Mouse (Mus musculus): ENCODE data around the gene Tenm4. TPM values are rescaled to one million over a fixed set of nuclear protein-coding genes. Genes with fewer than 3 reads are reported as not detected.

Gene Tenm4
- polyA plus RNA-seq, 1 experiment from 2014 or later = 51.6 TPM

DNA sequence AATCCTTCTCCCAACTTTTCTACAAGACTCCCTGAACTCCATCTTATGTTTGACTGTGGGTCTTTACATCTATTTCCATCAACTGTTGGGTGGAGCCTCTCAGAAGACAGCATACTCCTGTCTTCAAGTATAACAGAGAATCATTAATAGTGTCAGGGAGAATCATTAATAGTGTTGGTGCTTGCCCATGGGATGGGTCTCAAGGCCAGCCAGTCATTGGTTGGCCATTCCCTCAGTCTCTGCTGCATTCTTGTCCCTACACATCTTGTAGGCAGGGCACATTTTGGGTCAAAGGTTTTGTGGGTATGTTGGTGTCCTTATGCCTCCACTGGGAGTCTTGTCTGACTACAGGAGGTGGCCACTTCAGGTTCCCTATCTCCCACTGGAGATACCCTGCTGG is 91.1 kb downstream of the Tenm4 start:
- H3K4me2 ChIP-seq (replicated peaks) = no peak overlapping the region
- ATAC-seq (ENCODE audit: insufficient number of reproducible peaks, low FRiP score, low TSS enrichment, low read depth) = no peak
- H3K9me3 ChIP-seq (replicated peaks) = no peaks in the 10 kb centered on the region
- H3K4me3 ChIP-seq (replicated peaks) = no peak overlapping the region
- no peaks in the 10 kb centered on the region for H3K27me3 ChIP-seq
- H3K4me1 ChIP-seq = peaks cover 14% of the 10 kb centered on the region
- no peaks in the 10 kb centered on the region for H3K36me3 ChIP-seq
- H3K27ac ChIP-seq (replicated peaks) = no peak overlapping the region
- H3K9ac ChIP-seq = no peak overlapping the region

DNA sequence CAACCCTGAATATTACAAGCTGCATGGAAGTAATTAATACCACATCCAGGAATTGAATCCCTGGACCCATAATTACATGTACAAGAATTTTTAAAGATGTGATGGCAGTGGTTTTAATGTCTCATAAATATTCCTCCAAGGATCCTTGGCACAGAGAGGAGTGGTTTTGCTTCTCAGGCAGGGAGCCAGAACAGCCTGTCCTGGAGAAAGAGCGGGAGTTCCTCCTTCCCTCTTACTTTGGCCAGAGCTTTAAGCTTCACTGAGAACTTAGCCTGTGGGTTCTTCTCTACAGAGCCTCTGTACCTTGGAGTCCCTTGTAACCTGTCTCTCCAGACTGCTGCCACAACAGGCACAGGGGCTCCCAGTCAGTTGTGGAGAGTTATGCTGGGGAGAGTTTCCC is 94.9 kb downstream of the Tenm4 start:
- H3K9me3 ChIP-seq (replicated peaks) = no peaks in the 10 kb centered on the region
- H3K4me3 ChIP-seq (replicated peaks) = no peak overlapping the region
- WGBS = 31% methylated on average over 1 of the region's 1 CpGs
- no peaks in the 10 kb centered on the region for H3K36me3 ChIP-seq
- H3K27me3 ChIP-seq = no peaks in the 10 kb centered on the region
- H3K4me2 ChIP-seq (replicated peaks) = no peak overlapping the region
- peak overlapping the region; percentile 48; the same call in 1 of the 2 replicates for H3K27ac ChIP-seq (replicated peaks)
- H3K4me1 ChIP-seq = peaks cover 16% of the 10 kb centered on the region
- no peak for ATAC-seq (ENCODE audit: insufficient number of reproducible peaks, low FRiP score, low TSS enrichment, low read depth)
- no peak overlapping the region for H3K9ac ChIP-seq

DNA sequence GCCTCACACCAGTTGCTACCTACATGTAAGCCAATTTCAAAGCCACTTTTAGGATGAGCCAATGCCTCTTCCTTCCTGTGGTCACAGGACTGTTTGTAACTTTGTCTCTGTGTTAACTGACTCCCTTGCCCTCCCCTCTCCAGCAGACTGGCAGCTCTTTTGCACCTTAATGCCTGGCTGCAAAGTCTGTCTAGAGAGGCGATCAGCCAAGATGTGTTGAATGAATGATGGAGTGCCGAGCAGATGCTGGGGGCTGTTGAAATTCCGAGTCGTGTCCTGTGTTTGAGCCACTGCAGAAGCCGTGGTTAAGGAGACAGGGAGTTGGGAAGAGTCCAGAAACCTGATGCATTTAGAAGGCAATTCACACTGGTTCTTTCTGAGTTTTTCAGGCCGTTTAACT is 96.2 kb downstream of the Tenm4 start:
- 31% methylated on average over 6 of the region's 6 CpGs for WGBS
- H3K27me3 ChIP-seq = no peaks in the 10 kb centered on the region
- peaks cover 16% of the 10 kb centered on the region for H3K4me1 ChIP-seq
- no peak overlapping the region for H3K27ac ChIP-seq (replicated peaks)
- no peak overlapping the region for H3K4me2 ChIP-seq (replicated peaks)
- no peak overlapping the region for H3K9ac ChIP-seq
- no peaks in the 10 kb centered on the region for H3K9me3 ChIP-seq (replicated peaks)
- no peak overlapping the region for H3K4me3 ChIP-seq (replicated peaks)
- no peaks in the 10 kb centered on the region for H3K36me3 ChIP-seq
- no peak for ATAC-seq (ENCODE audit: insufficient number of reproducible peaks, low FRiP score, low TSS enrichment, low read depth)

DNA sequence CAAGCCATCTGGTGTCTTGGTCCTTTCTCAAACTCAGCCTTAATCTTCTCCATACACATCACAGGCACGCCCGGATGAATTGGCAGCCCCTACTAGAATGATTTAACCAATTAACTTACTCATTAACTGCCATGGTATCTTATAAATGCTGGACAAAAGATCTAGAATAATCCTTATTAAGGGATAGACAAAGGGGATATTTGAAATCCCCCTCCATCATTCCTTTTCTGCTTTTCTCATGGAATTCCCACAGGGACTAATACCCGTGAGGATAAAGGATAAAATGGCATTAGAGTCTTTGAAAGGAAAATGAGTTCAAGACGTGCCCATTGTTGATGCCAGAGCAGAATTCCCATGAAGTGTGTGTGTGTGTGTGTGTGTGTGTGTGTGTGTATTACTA is 99.6 kb downstream of the Tenm4 start:
- 47% methylated on average over 4 of the region's 4 CpGs for WGBS
- Histone ChIP-seq H3K9me3 (replicated peaks) (no peaks in the 10 kb centered on the region), H3K4me2 (replicated peaks) (no peak overlapping the region), H3K27ac (replicated peaks) (no peak overlapping the region), H3K4me1 (peaks cover 11% of the 10 kb centered on the region), H3K36me3 (no peaks in the 10 kb centered on the region), H3K4me3 (replicated peaks) (no peak overlapping the region), H3K27me3 (no peaks in the 10 kb centered on the region), H3K9ac (no peak overlapping the region)
- no peak for ATAC-seq (ENCODE audit: insufficient number of reproducible peaks, low FRiP score, low TSS enrichment, low read depth)

DNA sequence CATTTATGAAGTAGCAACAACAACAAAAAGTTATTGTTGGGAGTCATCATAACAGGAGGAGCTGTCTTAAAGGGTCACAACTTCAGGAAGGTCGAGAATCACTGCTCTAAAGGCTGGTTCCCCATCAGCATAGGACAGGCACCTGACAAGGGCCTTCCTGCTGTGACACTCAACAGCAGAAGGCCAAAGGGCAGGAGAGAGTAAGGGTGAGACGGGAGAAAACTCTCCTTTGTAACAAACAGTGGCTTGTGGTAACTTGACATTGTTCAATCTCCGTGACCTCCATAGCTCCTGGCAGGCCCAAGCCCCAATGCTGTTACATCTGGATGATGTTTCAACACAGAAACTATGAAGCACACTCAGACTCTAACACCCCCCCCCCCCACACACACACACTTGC is 101.0 kb downstream of the Tenm4 start:
- no peak for ATAC-seq (ENCODE audit: insufficient number of reproducible peaks, low FRiP score, low TSS enrichment, low read depth)
- Histone ChIP-seq H3K4me3 (replicated peaks) (no peak overlapping the region), H3K4me2 (replicated peaks) (no peak overlapping the region)

GRCm38 (mm10) chr7:96274486-96274885 is 103.4 kb downstream of the Tenm4 start:
- Histone ChIP-seq H3K36me3 (no peaks in the 10 kb centered on the region), H3K9me3 (replicated peaks) (no peaks in the 10 kb centered on the region), H3K27me3 (no peaks in the 10 kb centered on the region), H3K4me1 (no peaks in the 10 kb centered on the region), H3K27ac (replicated peaks) (no peak overlapping the region), H3K4me3 (replicated peaks) (no peak overlapping the region), H3K9ac (no peak overlapping the region), H3K4me2 (replicated peaks) (no peak overlapping the region)
- no peak for ATAC-seq (ENCODE audit: insufficient number of reproducible peaks, low FRiP score, low TSS enrichment, low read depth)
- WGBS = 89% methylated on average over 2 of the region's 2 CpGs

More for the DNA sequence above, 101.0 kb downstream of the Tenm4 start:
- Histone ChIP-seq H3K9ac (no peak overlapping the region), H3K4me1 (peaks cover 3% of the 10 kb centered on the region; the same call in 1 of the 2 replicates), H3K36me3 (no peaks in the 10 kb centered on the region), H3K27ac (replicated peaks) (no peak overlapping the region), H3K27me3 (no peaks in the 10 kb centered on the region), H3K9me3 (replicated peaks) (no peaks in the 10 kb centered on the region)
- 65% methylated on average over 3 of the region's 3 CpGs for WGBS

DNA sequence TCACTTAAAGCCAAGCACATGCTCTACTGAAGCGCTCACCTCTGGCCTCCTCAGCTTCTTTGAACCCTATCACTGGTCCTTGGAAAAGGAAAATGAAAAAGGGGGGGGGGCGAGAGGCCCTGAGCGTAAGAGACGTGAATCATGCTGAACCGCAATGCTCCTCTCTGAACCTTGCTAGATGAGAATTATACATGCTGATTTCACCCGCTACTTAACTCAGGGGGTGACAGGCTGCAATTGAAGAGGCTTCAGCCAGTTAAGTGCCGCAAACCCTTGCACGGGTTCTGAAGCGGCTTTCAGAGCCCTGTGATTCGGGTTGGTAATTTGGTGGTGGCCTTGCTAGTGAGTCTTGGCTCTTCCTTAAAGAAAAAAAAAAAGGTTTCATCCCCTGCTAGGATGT is 106.5 kb downstream of the Tenm4 start:
- Histone ChIP-seq H3K9me3 (replicated peaks) (no peaks in the 10 kb centered on the region), H3K36me3 (no peaks in the 10 kb centered on the region), H3K9ac (no peak overlapping the region), H3K4me1 (no peaks in the 10 kb centered on the region), H3K4me2 (replicated peaks) (no peak overlapping the region), H3K27ac (replicated peaks) (no peak overlapping the region), H3K27me3 (no peaks in the 10 kb centered on the region), H3K4me3 (replicated peaks) (no peak overlapping the region)
- 76% methylated on average over 10 of the region's 10 CpGs for WGBS
- ATAC-seq (ENCODE audit: insufficient number of reproducible peaks, low FRiP score, low TSS enrichment, low read depth) = no peak

DNA sequence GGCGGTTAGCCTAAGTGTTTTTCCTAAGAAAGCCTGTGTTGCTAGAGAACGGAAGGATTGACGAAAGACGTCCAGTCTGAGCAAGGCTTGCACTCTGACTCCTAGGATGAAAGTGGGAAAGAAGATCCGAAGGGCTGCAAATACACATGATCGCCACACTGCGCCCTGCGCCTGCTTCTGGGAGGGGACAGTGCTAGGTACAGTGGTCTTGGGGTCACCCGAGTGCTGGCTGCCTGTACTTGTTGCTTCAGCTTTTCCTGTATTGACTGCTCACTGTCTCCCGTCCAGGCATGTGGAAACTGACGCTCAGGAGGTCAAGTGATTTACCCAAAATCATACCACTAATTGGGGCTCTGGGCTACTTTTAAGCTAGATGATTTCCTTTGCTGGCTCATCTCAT is 107.3 kb downstream of the Tenm4 start:
- Histone ChIP-seq H3K4me2 (replicated peaks) (no peak overlapping the region), H3K27me3 (no peaks in the 10 kb centered on the region), H3K9me3 (replicated peaks) (no peaks in the 10 kb centered on the region), H3K4me3 (replicated peaks) (no peak overlapping the region), H3K36me3 (no peaks in the 10 kb centered on the region), H3K27ac (replicated peaks) (no peak overlapping the region), H3K4me1 (no peaks in the 10 kb centered on the region), H3K9ac (no peak overlapping the region)
- WGBS = 76% methylated on average over 11 of the region's 11 CpGs
- ATAC-seq (ENCODE audit: insufficient number of reproducible peaks, low FRiP score, low TSS enrichment, low read depth) = no peak

DNA sequence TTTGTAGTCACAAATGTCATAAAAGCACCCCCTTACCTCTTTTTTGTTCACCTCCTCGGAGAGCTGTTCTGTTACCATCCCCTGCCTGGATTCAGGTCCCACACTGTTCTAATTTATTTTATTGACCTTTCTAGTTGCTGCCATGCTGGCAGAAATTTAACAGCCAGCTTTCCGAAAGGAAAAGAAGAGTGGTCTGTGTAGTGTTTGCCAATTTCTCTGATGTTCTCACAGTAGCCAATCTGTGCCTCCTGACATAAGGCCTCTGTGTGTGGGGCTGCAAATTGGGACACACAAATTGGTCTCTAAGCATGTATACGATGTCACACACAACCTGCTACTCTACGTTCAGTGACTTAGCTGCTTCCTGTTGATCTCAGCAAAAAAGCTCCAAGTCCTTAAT is 109.7 kb downstream of the Tenm4 start:
- Histone ChIP-seq H3K9ac (no peak overlapping the region), H3K4me3 (replicated peaks) (no peak overlapping the region)
- no peak for ATAC-seq (ENCODE audit: insufficient number of reproducible peaks, low FRiP score, low TSS enrichment, low read depth)

DNA sequence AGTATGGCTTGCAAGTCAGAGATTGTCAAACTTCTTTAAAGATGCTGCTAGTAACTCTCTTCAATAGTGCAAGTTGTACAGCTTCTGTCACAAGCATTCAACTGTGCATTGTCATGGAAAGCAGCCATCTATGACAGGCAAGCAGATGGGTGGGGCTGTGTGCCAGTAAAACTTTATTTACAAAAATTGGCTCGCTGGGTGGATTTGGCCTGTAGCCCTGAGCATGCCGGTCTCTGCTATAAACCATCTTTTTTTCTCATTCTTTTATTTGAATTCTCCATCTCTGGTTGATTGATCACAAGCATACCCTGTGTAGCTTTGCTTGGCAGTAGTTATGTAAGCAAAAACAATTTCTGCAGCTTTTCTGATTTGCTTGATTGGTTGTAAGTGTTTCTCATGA is 119.5 kb downstream of the Tenm4 start:
- Histone ChIP-seq H3K4me2 (replicated peaks) (no peak overlapping the region), H3K4me3 (replicated peaks) (no peak overlapping the region), H3K4me1 (no peaks in the 10 kb centered on the region), H3K9ac (no peak overlapping the region), H3K27ac (replicated peaks) (no peak overlapping the region), H3K27me3 (no peaks in the 10 kb centered on the region), H3K9me3 (replicated peaks) (no peaks in the 10 kb centered on the region), H3K36me3 (no peaks in the 10 kb centered on the region)
- 37% methylated on average over 2 of the region's 2 CpGs for WGBS
- no peak for ATAC-seq (ENCODE audit: insufficient number of reproducible peaks, low FRiP score, low TSS enrichment, low read depth)

More for the DNA sequence above, 109.7 kb downstream of the Tenm4 start:
- no peaks in the 10 kb centered on the region for H3K27me3 ChIP-seq
- no peaks in the 10 kb centered on the region for H3K36me3 ChIP-seq
- H3K27ac ChIP-seq (replicated peaks) = no peak overlapping the region
- H3K4me1 ChIP-seq = no peaks in the 10 kb centered on the region
- no peaks in the 10 kb centered on the region for H3K9me3 ChIP-seq (replicated peaks)
- no peak overlapping the region for H3K4me2 ChIP-seq (replicated peaks)
- 60% methylated on average over 4 of the region's 4 CpGs for WGBS

- Histone ChIP-seq H3K36me3 (no peaks in the 10 kb centered on the region), H3K4me1 (no peaks in the 10 kb centered on the region), H3K4me3 (replicated peaks) (no peak overlapping the region), H3K27ac (replicated peaks) (no peak overlapping the region), H3K9me3 (replicated peaks) (no peaks in the 10 kb centered on the region), H3K27me3 (no peaks in the 10 kb centered on the region), H3K4me2 (replicated peaks) (no peak overlapping the region), H3K9ac (no peak overlapping the region)
- WGBS = 94% methylated on average over 5 of the region's 5 CpGs
- ATAC-seq (ENCODE audit: insufficient number of reproducible peaks, low FRiP score, low TSS enrichment, low read depth) = no peak
These were observed 124.9 kb downstream of the Tenm4 start for GRCm38 (mm10) chr7:96295959-96296358.

- Histone ChIP-seq H3K36me3 (no peaks in the 10 kb centered on the region), H3K4me3 (replicated peaks) (no peak overlapping the region), H3K4me1 (peaks cover 4% of the 10 kb centered on the region; the same call in 1 of the 2 replicates), H3K4me2 (replicated peaks) (no peak overlapping the region), H3K9ac (no peak overlapping the region), H3K9me3 (replicated peaks) (no peaks in the 10 kb centered on the region), H3K27ac (replicated peaks) (no peak overlapping the region), H3K27me3 (no peaks in the 10 kb centered on the region)
- 74% methylated on average over 8 of the region's 8 CpGs for WGBS
- ATAC-seq (ENCODE audit: insufficient number of reproducible peaks, low FRiP score, low TSS enrichment, low read depth) = no peak
These were observed 129.9 kb downstream of the Tenm4 start for GRCm38 (mm10) chr7:96300826-96301397.

Data from embryonic facial prominence, embryonic 15.5 days (tissue).